Mouse (Mus musculus) liver, embryonic 14.5 days (tissue): ENCODE results near the gene Chd2. TPM values are rescaled to one million over a fixed set of nuclear protein-coding genes. Genes with fewer than 3 reads are reported as not detected.

Experiments
- ATAC-seq: fragments of 200-750 bp; cut with Nextera tagmentation; 2 replicates; pipeline ENCODE4 v1.8.0; 2017; ENCODE audit warnings: moderate number of reproducible peaks, mild to moderate bottlenecking, moderate library complexity; ENCODE audit not compliant: insufficient read depth
- DNase-seq, 3 experiments: peaks; one replicate each; pipeline ENCODE4 v3.0.0-alpha.2; 2012 to 2013; ENCODE audit warnings: low read depth in 3 of 3, low spot score in 3 of 3
- H3K27ac ChIP-seq: fragments of 300-500 bp; sonication (generic); 2 replicates; pipeline ENCODE4 v1.5.1; 2014; ENCODE audit warnings: moderate library complexity, mild to moderate bottlenecking, control low read depth, inconsistent platforms
- H3K27me3 ChIP-seq: fragments of 300-500 bp; sonication (generic); 2 replicates; pipeline ENCODE4 v1.6.1; 2014; ENCODE audit warnings: mild to moderate bottlenecking, low read length, moderate library complexity; ENCODE audit not compliant: control insufficient read depth, insufficient read depth
- H3K36me3 ChIP-seq: fragments of 300-500 bp; sonication (generic); replicated peaks from 2 replicates; pipeline ENCODE4 v1.6.1; 2014; ENCODE audit warnings: low read depth; ENCODE audit not compliant: control insufficient read depth, insufficient read depth
- H3K4me1 ChIP-seq, 2 experiments: fragments of 200-500 bp in 1 of 2; fragments of 300-500 bp in 1 of 2; sonication (generic) in 1 of 2; replicated peaks; 2 replicates each; pipeline ENCODE4 v1.6.1; 2012 to 2014; ENCODE audit warnings: antibody characterized with exemption in 1 of 2, inconsistent platforms in 1 of 2, low read length in 1 of 2; ENCODE audit not compliant: control insufficient read depth in 2 of 2, insufficient read depth in 2 of 2
- H3K4me2 ChIP-seq: fragments of 300-500 bp; sonication (generic); 2 replicates; pipeline ENCODE4 v1.6.1; 2014; ENCODE audit warnings: low read depth, mild to moderate bottlenecking, control low read depth, moderate library complexity
- H3K4me3 ChIP-seq, 2 experiments: fragments of 200-500 bp in 1 of 2; fragments of 300-500 bp in 1 of 2; sonication (generic) in 1 of 2; 2 replicates each; pipeline ENCODE4 v1.5.1; 2012 to 2014; ENCODE audit warnings: low read depth in 2 of 2, low read length in 2 of 2, mild to moderate bottlenecking in 2 of 2, control low read depth in 1 of 2, inconsistent platforms in 1 of 2, moderate library complexity in 1 of 2; ENCODE audit not compliant: insufficient read depth in 1 of 2
- H3K9ac ChIP-seq: fragments of 300-500 bp; sonication (generic); replicated peaks from 2 replicates; pipeline ENCODE4 v1.6.1; 2014; ENCODE audit warnings: mild to moderate bottlenecking, control low read depth, moderate library complexity
- H3K9me3 ChIP-seq: fragments of 300-500 bp; sonication (generic); 2 replicates; pipeline ENCODE4 v1.6.1; 2016; ENCODE audit warnings: low read length, mixed read lengths; ENCODE audit not compliant: control insufficient read depth
- CTCF ChIP-seq: IDR thresholded peaks from 2 replicates; pipeline ENCODE4 v1.5.1; 2016; ENCODE audit warnings: antibody characterized with exemption, low read depth, control low read depth
- EP300 ChIP-seq: IDR thresholded peaks from 2 replicates; pipeline ENCODE4 v1.6.1; 2016; ENCODE audit warnings: antibody characterized with exemption, low read depth
- WGBS: fragments of 180-500 bp; shearing (Covaris S2); extraction: QIAGEN DNeasy Blood & Tissue Kit; methylation state at CpG from one replicate; pipeline ENCODE4 v1.1.7; 2014; ENCODE audit not compliant: insufficient replicate concordance; 5-methylcytosine and 5-hydroxymethylcytosine counted together
- polyA plus RNA-seq, 2 experiments: library from polyadenylated mRNA; depleted of rRNA in 1 of 2; stranded (reverse) in 1 of 2; unstranded in 1 of 2; fragments of >200 nt; fragmentation: Nextera tagmentation in 1 of 2; extraction: Ambion mirVana in 1 of 2; gene quantifications; 2 replicates each; pipeline versions ENCODE4 v1.2.1 to v1.2.3; 2012 to 2014

Gene Chd2
- polyA plus RNA-seq, 2 experiments = 12.0 to 14.8 TPM

DNA sequence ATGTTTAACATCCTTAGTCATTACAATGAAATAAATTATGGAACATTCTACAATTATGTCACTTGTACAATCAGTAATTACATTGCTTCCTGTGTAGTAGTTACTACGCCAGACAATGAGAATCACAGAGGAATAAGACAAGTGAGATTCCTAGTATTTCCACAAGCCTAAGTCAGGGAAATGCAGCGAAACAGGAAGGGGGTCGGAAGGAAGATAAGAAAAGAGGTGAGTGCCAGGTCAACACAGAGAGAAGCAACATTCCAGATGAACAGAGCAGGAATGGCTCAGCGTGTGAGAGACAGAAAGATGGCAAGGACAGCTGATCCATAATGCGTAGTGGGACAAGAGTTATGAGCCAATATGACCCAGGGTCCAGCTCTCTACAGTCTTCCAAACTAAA is 52.4 kb downstream of the Chd2 start:
- no peak for ATAC-seq
- Histone ChIP-seq H3K9me3 (no peaks in the 10 kb centered on the region), H3K9ac (no peak overlapping the region), H3K27ac (no peak overlapping the region), H3K36me3 (peaks cover 81% of the 10 kb centered on the region), H3K4me3 (no peak overlapping the region), H3K27me3 (no peaks in the 10 kb centered on the region), H3K4me2 (no peak overlapping the region), H3K4me1 (no peaks in the 10 kb centered on the region)
- TF ChIP-seq CTCF = no peak
- TF ChIP-seq EP300 = no peak
- 80% methylated on average over 5 of the region's 5 CpGs for whole genome bisulfite sequencing
- DNase-seq = no peak

DNA sequence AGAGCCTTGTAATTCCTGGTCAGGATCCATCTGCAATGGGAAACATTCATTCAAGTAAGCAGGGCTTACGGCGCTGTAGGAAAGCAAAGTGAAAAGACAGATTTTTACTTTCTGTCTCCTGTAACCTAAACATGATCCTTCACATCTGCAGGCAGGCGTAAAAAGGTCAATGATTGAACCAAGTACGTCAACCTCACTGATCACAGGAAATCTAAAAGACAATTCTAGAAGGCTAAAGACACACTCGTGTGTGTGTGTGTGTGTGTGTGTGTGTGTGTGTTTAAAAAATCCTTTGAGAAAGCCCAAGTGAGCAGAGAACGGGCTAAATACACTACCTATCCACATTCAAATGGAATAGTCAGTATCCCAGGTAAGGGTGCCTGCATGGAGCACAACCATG is 60.5 kb downstream of the Chd2 start:
- no peak for ATAC-seq
- TF ChIP-seq CTCF = no peak
- no peak for TF ChIP-seq EP300
- no peak for DNase-seq
- WGBS = 92% methylated on average over 6 of the region's 6 CpGs
- H3K27ac ChIP-seq = no peak overlapping the region
- peaks cover 80% of the 10 kb centered on the region for H3K36me3 ChIP-seq
- no peak overlapping the region for H3K4me3 ChIP-seq
- H3K27me3 ChIP-seq = no peaks in the 10 kb centered on the region
- no peak overlapping the region for H3K4me2 ChIP-seq
- H3K9ac ChIP-seq = no peak overlapping the region
- no peaks in the 10 kb centered on the region; a peak in 1 of 4 replicates for H3K4me1 ChIP-seq
- H3K9me3 ChIP-seq = no peaks in the 10 kb centered on the region

- Histone ChIP-seq H3K27me3 (no peaks in the 10 kb centered on the region), H3K9ac (no peak overlapping the region), H3K4me1 (no peaks in the 10 kb centered on the region; a peak in 1 of 4 replicates), H3K4me2 (no peak overlapping the region), H3K4me3 (no peak overlapping the region), H3K9me3 (no peaks in the 10 kb centered on the region), H3K27ac (no peak overlapping the region), H3K36me3 (peaks cover 86% of the 10 kb centered on the region)
- WGBS = 60% methylated on average over 3 of the region's 3 CpGs
- ATAC-seq (no peak), DNase-seq (no peak)
- TF ChIP-seq EP300 (no peak), CTCF (no peak)
These were observed 62.1 kb downstream of the Chd2 start for GRCm38 (mm10) chr7:73479506-73479905.

GRCm38 (mm10) chr7:73478157-73479058 is 63.2 kb downstream of the Chd2 start:
- no peak for ATAC-seq
- Histone ChIP-seq H3K36me3 (peaks cover 91% of the 10 kb centered on the region), H3K4me2 (no peak overlapping the region), H3K27me3 (no peaks in the 10 kb centered on the region), H3K9ac (no peak overlapping the region), H3K4me3 (no peak overlapping the region), H3K27ac (no peak overlapping the region), H3K9me3 (no peaks in the 10 kb centered on the region), H3K4me1 (no peaks in the 10 kb centered on the region; a peak in 1 of 4 replicates)
- WGBS = 76% methylated on average over 11 of the region's 11 CpGs
- no peak for DNase-seq
- TF ChIP-seq CTCF = no peak
- no peak for TF ChIP-seq EP300

DNA sequence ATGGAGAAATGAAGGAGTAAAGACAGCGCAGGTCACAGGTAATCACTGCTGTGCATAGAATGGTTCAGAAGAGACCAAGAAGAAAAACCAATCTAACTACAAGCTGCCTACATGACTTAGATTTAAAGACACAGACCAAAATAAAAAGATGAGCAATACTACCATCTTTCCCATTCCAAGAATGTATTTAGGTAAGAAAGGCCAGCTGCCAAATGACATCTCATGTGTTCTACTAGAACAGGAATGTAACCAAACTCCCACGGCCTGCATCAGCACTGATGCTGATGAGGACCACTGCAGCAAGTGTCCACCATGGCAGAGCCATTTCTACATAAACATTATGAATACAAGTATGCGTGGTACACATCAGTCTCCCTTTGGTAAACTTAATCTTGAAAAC is 73.9 kb downstream of the Chd2 start:
- DNase-seq (no peak), ATAC-seq (no peak)
- Histone ChIP-seq H3K4me3 (no peak overlapping the region), H3K4me1 (no peaks in the 10 kb centered on the region), H3K9ac (no peak overlapping the region), H3K36me3 (peaks cover 81% of the 10 kb centered on the region), H3K27ac (no peak overlapping the region), H3K27me3 (no peaks in the 10 kb centered on the region), H3K4me2 (no peak overlapping the region), H3K9me3 (no peaks in the 10 kb centered on the region)
- 90% methylated on average over 3 of the region's 3 CpGs for WGBS
- TF ChIP-seq CTCF = no peak
- TF ChIP-seq EP300 = no peak
